Mouse (Mus musculus) limb, embryonic 12.5 days (tissue): Measurements from ENCODE around the gene Slc17a6. TPM values are rescaled to one million over a fixed set of nuclear protein-coding genes. Genes with fewer than 3 reads are reported as not detected.

Experiments
- ATAC-seq: fragments of 200-750 bp; cut with Nextera tagmentation; 2 replicates; pipeline ENCODE4 v1.8.0; 2017; ENCODE audit warnings: low read depth, moderate TSS enrichment; ENCODE audit not compliant: insufficient number of reproducible peaks, insufficient read depth, low FRiP score, low TSS enrichment
- H3K27ac ChIP-seq: fragments of 300-500 bp; sonication (generic); 2 replicates; pipeline ENCODE4 v1.5.1; 2016; ENCODE audit warnings: mild to moderate bottlenecking, moderate library complexity
- H3K27me3 ChIP-seq: fragments of 300-500 bp; sonication (generic); 2 replicates; pipeline ENCODE4 v1.6.1; 2016; ENCODE audit warnings: mild to moderate bottlenecking, moderate library complexity
- H3K36me3 ChIP-seq: fragments of 300-500 bp; sonication (generic); 2 replicates; pipeline ENCODE4 v1.6.1; 2016; ENCODE audit warnings: mild to moderate bottlenecking, moderate library complexity
- H3K4me1 ChIP-seq: fragments of 300-500 bp; sonication (generic); replicated peaks from 2 replicates; pipeline ENCODE4 v1.6.1; 2016
- H3K4me2 ChIP-seq: fragments of 300-500 bp; sonication (generic); 2 replicates; pipeline ENCODE4 v1.6.1; 2016; ENCODE audit warnings: mild to moderate bottlenecking, moderate library complexity
- H3K4me3 ChIP-seq: fragments of 300-500 bp; sonication (generic); replicated peaks from 2 replicates; pipeline ENCODE4 v1.5.1; 2016; ENCODE audit warnings: mild to moderate bottlenecking
- H3K9ac ChIP-seq: fragments of 300-500 bp; sonication (generic); replicated peaks from 2 replicates; pipeline ENCODE4 v1.6.1; 2016; ENCODE audit warnings: mild to moderate bottlenecking, moderate library complexity
- H3K9me3 ChIP-seq: fragments of 300-500 bp; sonication (generic); 2 replicates; pipeline ENCODE4 v1.6.1; 2016; ENCODE audit warnings: mild to moderate bottlenecking, moderate library complexity
- WGBS: fragments of 180-500 bp; shearing (Covaris S2); methylation state at CpG from one replicate; pipeline ENCODE4 v1.1.7; 2016; 5-methylcytosine and 5-hydroxymethylcytosine counted together
- polyA plus RNA-seq: library from polyadenylated mRNA; unstranded; fragments of >200 nt; fragmentation: Nextera tagmentation; extraction: Ambion mirVana; gene quantifications from 2 replicates; pipeline ENCODE4 v1.2.1, GENCODE M21; 2016

The Slc17a6 gene
- polyA plus RNA-seq, 1 experiment from 2014 or later = 0.20 TPM

- no peak overlapping the region for H3K4me3 ChIP-seq
- under 1% methylated on average over 11 of the region's 11 CpGs for WGBS
Measured at GRCm38 (mm10) chr7:51625591-51626255, 3.9 kb downstream of the Slc17a6 start.

GRCm38 (mm10) chr7:51626451-51627000 is 4.7 kb downstream of the Slc17a6 start:
- Histone ChIP-seq H3K27me3 (peaks cover 77% of the 10 kb centered on the region), H3K4me3 (no peak overlapping the region), H3K36me3 (no peaks in the 10 kb centered on the region), H3K27ac (no peak overlapping the region), H3K4me2 (peak overlapping the region; percentile 36; the same call in 1 of the 2 replicates), H3K4me1 (peaks cover 16% of the 10 kb centered on the region), H3K9me3 (no peaks in the 10 kb centered on the region), H3K9ac (no peak overlapping the region)
- 2% methylated on average over 16 of the region's 16 CpGs for WGBS
- no peak for ATAC-seq

More at GRCm38 (mm10) chr7:51625591-51626255, 3.9 kb downstream of the Slc17a6 start:
- no peaks in the 10 kb centered on the region for H3K36me3 ChIP-seq
- H3K9me3 ChIP-seq = no peaks in the 10 kb centered on the region
- no peak for ATAC-seq
- H3K27ac ChIP-seq = no peak overlapping the region
- H3K27me3 ChIP-seq = peaks cover 74% of the 10 kb centered on the region
- peaks cover 16% of the 10 kb centered on the region for H3K4me1 ChIP-seq
- no peak overlapping the region for H3K9ac ChIP-seq
- H3K4me2 ChIP-seq = peak overlapping the region; percentile 3; the same call in 1 of the 2 replicates

DNA sequence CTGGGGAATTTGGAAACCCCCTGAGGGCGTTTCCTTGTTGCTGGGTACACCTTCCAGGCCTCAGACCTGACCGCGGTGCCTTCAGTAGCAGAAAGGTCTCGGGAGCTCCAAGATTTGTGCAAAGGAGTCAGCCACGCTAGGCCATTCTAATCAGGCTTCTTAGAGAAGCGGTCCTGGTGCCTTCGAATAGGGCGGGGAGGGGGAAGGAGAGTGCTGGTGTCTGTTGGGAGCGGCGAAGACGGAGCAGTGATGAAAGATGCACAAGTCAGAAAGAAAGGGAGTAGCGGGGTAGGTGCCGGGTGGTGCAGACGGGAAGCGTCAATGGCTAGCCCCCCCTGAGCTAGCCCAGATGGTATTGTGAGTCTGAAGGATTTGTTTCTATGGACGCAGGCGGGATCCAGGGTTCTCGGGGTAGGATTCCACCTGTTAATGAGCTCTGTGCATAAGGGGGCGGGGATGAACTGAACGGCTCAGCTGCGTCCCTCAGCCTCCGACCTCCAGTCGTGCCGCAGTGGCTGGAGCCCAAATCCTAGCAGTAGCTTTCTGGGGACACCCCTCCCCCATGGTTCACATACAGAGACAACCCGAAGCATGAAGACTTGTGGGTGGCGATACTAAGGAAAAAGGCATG is 5.3 kb downstream of the Slc17a6 start:
- H3K27me3 ChIP-seq = peaks cover 73% of the 10 kb centered on the region
- peak; percentile 53; the same call in 1 of the 2 replicates for ATAC-seq
- H3K36me3 ChIP-seq = no peaks in the 10 kb centered on the region
- no peak overlapping the region for H3K9ac ChIP-seq
- peak overlapping the region; percentile 24 for H3K4me3 ChIP-seq
- WGBS = 1% methylated on average over 26 of the region's 26 CpGs
- H3K9me3 ChIP-seq = no peaks in the 10 kb centered on the region
- H3K4me2 ChIP-seq = peak overlapping the region; percentile 36
- no peak overlapping the region for H3K27ac ChIP-seq
- H3K4me1 ChIP-seq = peaks cover 14% of the 10 kb centered on the region

- H3K4me2 ChIP-seq = peak overlapping the region; percentile 36
- WGBS = 1% methylated on average over 9 of the region's 9 CpGs
- no peak for ATAC-seq
- H3K4me3 ChIP-seq = no peak overlapping the region
- H3K4me1 ChIP-seq = peaks cover 14% of the 10 kb centered on the region
- no peaks in the 10 kb centered on the region for H3K36me3 ChIP-seq
- peaks cover 71% of the 10 kb centered on the region for H3K27me3 ChIP-seq
- no peak overlapping the region for H3K27ac ChIP-seq
- H3K9ac ChIP-seq = no peak overlapping the region
- no peaks in the 10 kb centered on the region for H3K9me3 ChIP-seq
Measured at GRCm38 (mm10) chr7:51627666-51628065, 5.9 kb downstream of the Slc17a6 start.

DNA sequence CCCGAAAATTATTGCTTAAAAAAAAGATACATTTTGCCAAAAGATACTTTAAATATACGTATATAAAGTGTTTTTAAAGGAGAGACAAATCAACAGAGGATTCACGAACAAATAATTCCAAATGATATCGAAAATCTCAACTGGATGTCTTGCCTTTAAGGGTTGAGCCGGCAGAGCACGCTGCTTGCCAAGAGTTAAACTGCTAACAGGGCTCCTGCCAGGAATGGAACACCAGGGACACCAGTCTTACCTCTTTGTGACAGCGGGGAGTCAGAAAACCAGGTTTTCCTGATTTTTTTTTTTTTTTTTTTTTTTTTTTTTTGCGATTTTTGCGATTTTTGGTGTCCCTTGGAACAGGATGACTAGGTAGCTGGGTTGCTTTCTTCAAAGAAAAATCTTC is 6.5 kb downstream of the Slc17a6 start:
- Histone ChIP-seq H3K4me2 (no peak overlapping the region), H3K36me3 (no peaks in the 10 kb centered on the region), H3K27ac (no peak overlapping the region), H3K27me3 (peaks cover 75% of the 10 kb centered on the region), H3K9me3 (no peaks in the 10 kb centered on the region), H3K4me1 (peaks cover 14% of the 10 kb centered on the region), H3K9ac (no peak overlapping the region), H3K4me3 (no peak overlapping the region)
- ATAC-seq = no peak
- 2% methylated on average over 9 of the region's 9 CpGs for WGBS

DNA sequence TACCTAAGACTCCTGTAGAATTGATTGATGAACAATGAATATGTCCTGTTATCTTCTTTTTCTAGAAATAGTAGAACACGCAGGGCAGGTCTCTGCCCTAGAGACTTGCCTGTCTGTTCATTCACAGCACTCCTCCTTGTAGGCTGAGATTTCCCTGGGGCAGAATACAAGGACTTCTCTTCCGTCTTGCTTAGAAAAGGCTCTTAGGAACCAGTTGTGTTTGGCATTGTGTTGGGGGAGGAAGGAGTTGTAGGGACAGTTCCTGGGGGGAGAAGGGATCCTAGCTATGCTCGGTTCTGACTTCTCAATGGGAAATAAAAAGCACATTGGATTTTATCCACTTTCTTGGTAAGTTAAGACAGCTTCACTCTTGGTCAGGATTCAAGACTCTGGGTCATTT is 7.4 kb downstream of the Slc17a6 start:
- Histone ChIP-seq H3K27ac (no peak overlapping the region), H3K4me3 (no peak overlapping the region), H3K27me3 (peaks cover 69% of the 10 kb centered on the region), H3K36me3 (no peaks in the 10 kb centered on the region), H3K9ac (no peak overlapping the region), H3K4me1 (peaks cover 14% of the 10 kb centered on the region), H3K4me2 (no peak overlapping the region), H3K9me3 (no peaks in the 10 kb centered on the region)
- ATAC-seq = no peak
- WGBS = 6% methylated on average over 3 of the region's 3 CpGs

DNA sequence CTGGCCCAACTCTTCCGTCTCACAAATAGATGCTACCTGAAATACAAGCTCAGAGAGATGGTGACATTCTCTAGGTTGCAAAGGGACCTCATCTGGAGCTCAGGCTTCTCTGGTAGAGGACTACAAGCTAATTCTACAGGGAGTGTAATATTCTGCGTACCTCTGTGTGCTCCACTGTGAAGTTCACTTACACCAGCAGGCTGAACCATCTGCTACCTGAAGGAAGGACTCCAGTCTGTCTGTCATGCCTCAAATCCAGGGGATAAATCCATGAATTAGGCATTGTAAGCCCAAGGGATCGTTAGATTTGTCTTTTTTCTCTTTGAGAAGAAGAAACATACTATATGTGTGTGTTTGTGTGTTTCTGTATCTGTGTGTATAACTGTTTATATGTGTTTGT is 9.4 kb downstream of the Slc17a6 start:
- Histone ChIP-seq H3K36me3 (no peaks in the 10 kb centered on the region), H3K9ac (no peak overlapping the region), H3K9me3 (no peaks in the 10 kb centered on the region), H3K4me3 (no peak overlapping the region), H3K27ac (no peak overlapping the region), H3K4me2 (no peak overlapping the region), H3K4me1 (peaks cover 9% of the 10 kb centered on the region; the same call in 1 of the 2 replicates), H3K27me3 (peaks cover 54% of the 10 kb centered on the region)
- WGBS = 61% methylated on average over 3 of the region's 3 CpGs
- no peak for ATAC-seq

DNA sequence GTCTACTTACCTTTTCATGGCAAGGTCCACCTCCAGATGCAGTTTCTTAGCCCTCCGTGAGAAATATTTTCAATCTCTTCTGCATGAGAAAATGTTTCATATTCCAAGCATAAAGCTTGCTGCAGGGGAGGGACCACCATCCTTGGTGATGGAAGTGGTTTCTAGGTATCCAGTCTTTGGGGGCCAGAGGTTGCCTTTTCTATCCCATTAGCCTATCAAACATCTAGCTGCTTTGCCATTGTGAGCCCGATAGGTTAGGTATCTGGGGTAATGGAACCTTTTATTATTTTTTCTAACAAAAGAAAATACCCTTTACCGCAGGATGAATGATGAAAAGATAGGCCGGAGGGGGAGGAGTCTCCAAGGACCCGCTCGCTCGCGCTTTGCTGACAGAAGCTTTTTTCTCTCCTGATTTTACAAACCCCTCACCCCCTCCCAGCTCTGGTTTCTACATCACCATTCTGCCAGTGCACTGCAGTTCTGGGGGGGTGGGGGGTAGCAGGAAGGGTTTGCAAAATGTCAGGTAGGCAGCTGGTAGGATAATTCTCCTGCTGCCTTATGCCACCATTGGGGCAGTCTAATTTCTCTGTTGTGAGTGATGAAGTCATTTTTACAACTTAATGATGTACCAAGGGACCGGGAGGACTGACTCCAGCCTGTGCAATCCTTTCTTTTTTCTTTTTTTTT is 10.9 kb downstream of the Slc17a6 start:
- H3K36me3 ChIP-seq = no peaks in the 10 kb centered on the region
- no peak overlapping the region for H3K27ac ChIP-seq
- ATAC-seq = no peak
- H3K4me3 ChIP-seq = no peak overlapping the region
- H3K4me1 ChIP-seq = no peaks in the 10 kb centered on the region
- H3K4me2 ChIP-seq = no peak overlapping the region
- WGBS = 6% methylated on average over 9 of the region's 9 CpGs
- no peak overlapping the region for H3K9ac ChIP-seq
- no peaks in the 10 kb centered on the region for H3K9me3 ChIP-seq
- H3K27me3 ChIP-seq = peaks cover 39% of the 10 kb centered on the region

DNA sequence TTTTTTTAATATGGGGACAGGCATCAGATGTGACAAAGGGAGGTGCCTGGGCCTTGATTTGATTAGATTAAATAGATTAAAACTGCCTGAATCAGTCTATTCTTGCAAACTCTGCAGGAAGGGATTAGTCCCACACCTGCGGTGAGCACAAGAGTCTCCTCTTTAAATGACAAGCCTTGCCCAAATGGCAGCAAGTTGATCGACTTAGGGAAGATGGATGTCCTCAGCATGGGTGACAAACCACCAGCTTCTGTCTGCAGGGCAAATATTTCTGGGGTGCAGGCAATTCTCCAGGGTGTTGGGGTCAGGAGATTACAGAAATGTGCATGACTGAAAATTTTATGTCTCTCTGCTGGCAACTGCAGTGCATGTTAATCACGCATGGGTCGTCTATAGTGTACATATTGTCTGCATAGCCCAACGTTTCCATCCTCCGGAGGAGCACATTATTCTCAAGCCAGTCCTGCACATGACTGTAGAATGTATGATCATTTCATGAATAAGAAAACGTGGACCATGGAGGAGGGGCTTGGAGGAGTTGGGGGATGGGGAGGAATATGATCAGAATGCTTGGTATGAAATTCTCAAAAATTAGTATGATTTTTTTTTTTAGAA is 11.5 kb downstream of the Slc17a6 start:
- Histone ChIP-seq H3K4me1 (no peaks in the 10 kb centered on the region), H3K9ac (no peak overlapping the region), H3K4me3 (no peak overlapping the region), H3K27me3 (peaks cover 33% of the 10 kb centered on the region), H3K4me2 (no peak overlapping the region), H3K9me3 (no peaks in the 10 kb centered on the region), H3K36me3 (no peaks in the 10 kb centered on the region), H3K27ac (no peak overlapping the region)
- 11% methylated on average over 7 of the region's 7 CpGs for WGBS
- no peak for ATAC-seq

DNA sequence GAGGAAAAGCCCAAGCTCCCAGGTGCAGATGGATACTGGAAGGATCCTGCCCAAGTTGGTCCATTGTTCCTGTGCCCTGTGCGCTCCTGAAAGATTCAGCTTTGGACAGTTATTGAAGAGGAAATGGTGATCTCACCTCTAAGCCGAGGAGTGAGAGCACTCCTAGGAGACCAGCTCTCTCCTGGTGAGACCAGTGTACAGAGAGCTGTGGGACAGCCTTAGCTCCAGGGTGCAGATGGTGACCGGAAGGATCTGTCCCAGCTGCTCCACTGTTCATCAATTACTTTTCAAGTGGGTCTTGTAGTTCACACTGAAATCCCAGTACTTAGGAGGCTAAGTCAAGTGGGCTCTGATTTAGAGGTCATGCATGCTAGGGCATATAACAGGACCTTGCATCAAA is 35.3 kb downstream of the Slc17a6 start:
- H3K4me3 ChIP-seq = no peak overlapping the region
- H3K27me3 ChIP-seq = 0 out of 2 replicates have a peak, but pooled peaks cover 3% of the 10 kb centered on the region
- no peaks in the 10 kb centered on the region for H3K9me3 ChIP-seq
- WGBS = 88% methylated on average over 3 of the region's 3 CpGs
- H3K9ac ChIP-seq = no peak overlapping the region
- no peak overlapping the region for H3K27ac ChIP-seq
- no peak for ATAC-seq
- no peaks in the 10 kb centered on the region for H3K4me1 ChIP-seq
- H3K36me3 ChIP-seq = no peaks in the 10 kb centered on the region
- H3K4me2 ChIP-seq = no peak overlapping the region

GRCm38 (mm10) chr7:51662441-51662840 is 40.6 kb downstream of the Slc17a6 start:
- ATAC-seq = no peak
- no peak overlapping the region for H3K27ac ChIP-seq
- H3K36me3 ChIP-seq = no peaks in the 10 kb centered on the region
- no peaks in the 10 kb centered on the region for H3K9me3 ChIP-seq
- H3K4me1 ChIP-seq = no peaks in the 10 kb centered on the region
- H3K27me3 ChIP-seq = no peaks in the 10 kb centered on the region
- H3K9ac ChIP-seq = no peak overlapping the region
- WGBS = 34% methylated on average over 5 of the region's 5 CpGs
- H3K4me3 ChIP-seq = no peak overlapping the region
- H3K4me2 ChIP-seq = no peak overlapping the region
